Mouse (Mus musculus) cerebellum, postnatal 14 days (tissue): ENCODE measurements around the gene Arhgap31.
"Not testable (repeated sequence)": the region's sequence is repeated elsewhere in the genome, so short reads cannot be mapped to it uniquely, and the experiment has no call there.

Source experiments
- DNase-seq, 2 experiments: peaks; one replicate each; pipeline ENCODE4 v3.0.0; 2021; ENCODE audit warnings: mixed read lengths in 2 of 2

Gene Arhgap31

DNA sequence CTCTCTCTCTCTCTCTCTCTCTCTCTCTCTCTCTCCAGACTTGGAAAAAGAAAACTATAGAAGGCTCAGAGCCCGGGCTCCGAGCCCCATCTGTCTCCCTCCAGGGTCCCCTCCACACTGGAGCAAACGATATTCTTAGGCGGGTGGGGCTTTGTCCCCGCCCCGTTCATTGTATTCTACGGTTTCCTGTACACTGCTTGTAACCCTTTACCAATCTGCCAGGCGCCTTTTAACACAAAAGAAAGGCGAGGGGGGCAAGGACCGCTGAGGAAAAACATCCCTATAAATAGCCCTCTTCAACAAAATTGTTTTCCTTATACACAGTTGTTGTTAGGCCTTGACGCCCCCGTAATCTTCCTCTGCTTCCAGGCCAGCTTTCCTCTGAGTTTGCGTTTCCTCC, 11.9 kb upstream of the Arhgap31 start:
- DNase-seq, result no peak

DNA sequence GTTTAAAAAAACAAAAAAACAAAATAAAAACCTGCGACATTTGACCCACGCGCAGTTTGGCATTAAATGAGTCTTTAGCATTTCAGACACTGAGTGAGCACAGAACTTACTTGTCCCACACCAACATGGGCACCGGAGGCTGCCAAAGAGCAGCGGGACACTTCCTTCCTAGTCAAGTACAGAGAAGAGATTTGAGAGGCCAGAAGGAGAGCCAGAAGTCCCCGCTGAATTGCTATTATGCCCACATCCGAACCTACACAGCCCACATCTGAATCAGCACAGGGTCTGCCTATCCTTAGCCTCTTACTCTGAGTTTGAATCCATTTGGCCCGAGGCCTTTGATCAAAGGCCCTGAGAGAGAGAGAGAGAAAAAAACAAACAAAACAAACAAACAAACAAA, 11.2 kb upstream of the Arhgap31 start:
- peak; percentile 36 to 42 for DNase-seq

DNA sequence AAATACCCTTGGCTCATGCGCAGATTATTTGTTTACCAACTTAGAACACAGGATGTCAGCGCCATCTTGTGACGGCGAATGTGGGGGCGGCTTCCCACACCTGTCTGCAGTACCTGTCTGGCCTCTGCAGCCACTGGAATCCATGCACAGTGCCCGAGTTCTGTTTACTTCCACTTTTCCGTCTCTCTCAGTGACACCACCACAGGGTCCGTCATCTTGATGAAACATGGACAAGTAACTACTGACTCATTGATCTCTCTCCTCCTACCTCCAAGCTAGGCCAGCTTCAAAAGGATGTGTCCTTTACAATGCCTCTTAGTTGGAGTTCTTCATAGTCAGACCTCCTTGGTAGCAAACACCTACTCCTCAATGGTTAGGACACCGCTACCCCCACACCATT, 8.3 kb upstream of the Arhgap31 start:
- no peak for DNase-seq

DNA sequence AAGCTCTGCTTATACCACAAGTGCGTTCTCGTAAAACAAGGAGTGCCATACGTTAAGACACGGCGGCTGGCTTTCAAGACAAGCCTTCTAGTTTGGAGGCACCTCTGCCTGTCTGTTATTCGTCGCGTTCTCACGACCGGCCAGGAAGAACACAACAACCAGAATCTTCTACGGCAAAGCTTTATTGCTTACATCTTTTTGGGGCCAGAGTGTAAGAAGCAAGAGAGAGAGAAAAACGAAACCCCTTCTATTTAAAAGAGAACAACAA, 1.1 kb upstream of the Arhgap31 start:
- DNase-seq, result not testable (repeated sequence)

DNA sequence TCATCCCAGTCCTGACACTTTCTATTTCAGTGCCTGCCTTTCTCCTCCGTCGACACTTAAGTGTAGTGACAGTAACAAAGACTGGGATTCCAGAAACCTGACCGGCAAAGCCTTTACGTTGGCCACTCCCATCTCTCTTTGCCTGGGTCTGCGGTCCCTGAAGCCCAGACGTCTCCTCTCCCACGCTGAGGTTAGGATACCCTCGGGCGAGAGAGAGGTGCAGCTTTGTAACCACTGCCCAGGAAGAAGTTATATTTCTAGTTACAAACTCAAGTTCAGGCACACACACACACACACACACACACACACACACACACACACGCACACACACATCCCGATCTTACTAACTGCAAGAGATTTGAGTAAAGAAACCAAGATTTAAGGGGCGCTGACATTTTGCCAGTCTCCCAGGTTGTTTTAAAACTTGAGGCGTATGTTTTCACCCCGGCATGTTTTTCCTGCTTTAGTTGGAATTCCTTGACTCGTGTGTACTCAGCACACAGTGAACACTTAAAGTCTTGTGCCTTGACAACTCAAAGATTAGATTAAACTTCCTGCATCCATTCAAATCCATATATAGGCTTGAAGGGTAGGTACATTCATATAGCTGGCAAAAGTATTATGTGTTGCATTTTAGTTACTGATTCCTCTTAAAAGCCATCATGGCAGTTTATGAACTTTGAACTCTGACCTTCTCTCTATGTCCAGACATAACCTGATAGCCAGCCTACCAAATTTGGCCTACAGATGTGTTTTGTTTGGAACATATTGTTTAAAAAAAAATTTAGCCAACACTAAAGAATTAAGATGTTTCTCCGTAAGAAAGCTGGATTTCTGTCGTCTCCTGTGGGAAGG, 557 bp upstream of the Arhgap31 start:
- DNase-seq, result no peak

DNA sequence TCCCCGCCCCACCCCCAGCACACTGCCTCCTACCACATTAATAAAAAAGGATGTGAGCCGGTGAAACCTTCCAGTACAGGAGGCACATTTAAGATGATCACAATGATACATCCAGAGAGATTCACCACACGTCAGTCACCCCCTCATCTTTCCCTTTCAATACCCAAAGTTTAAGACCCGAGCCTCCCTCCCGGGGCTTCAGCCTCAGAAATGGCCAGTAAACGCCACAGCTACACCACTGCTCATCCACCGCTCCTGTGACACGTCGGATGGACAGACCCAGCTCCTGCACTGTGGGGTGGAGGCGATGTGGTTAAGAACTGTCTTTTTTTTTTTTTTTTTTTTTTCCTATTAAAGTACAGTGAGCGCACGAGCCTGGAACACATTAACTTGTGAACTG, 969 bp downstream of the Arhgap31 start:
- DNase-seq, result no peak

DNA sequence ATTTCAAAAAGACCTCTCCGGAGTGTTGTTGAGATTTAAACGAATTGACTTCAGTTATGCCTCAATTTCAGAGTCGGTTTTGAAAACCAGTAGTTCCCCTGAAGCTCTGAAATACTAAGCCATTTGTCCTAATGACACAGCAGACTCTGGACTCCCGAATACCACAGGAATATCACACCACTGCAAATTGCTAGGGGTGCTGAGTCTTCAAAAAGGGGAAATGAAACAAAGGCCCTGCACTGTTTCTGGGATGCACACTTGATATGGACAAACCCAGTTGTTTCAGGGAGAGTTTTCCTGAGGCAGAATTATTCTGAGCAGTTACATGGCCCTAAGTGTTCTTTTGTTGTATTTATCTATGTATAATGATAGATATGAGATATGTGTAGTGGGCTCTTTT, 1.8 kb downstream of the Arhgap31 start:
- DNase-seq, result no peak

DNA sequence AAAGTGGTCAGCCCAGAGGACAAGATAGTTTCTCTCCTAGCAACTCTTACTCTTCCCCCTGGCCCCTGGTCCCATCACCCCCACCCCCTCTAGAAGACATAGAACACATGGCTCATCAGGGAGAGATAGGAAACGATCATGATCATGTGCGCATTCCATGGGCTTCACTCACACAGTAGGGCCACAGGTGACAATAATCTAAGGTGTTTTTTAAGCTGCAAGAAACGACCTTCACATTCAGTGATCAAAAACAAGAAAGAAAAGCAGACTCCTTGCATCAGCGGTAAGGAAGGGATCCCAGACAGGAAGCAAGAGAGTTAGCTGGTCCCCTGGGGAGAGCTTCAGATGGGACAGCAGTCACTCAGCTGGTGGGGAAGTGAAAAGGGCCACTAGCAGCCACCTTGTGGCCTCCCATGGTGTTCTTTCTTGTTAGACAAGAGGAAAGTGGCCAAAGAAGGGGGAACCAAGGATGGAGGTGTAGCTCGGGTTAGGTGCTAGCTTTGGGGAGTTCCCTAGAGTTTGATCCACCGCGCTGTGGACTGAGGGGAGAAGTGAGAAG, 4.0 kb downstream of the Arhgap31 start:
- DNase-seq, result no peak

DNA sequence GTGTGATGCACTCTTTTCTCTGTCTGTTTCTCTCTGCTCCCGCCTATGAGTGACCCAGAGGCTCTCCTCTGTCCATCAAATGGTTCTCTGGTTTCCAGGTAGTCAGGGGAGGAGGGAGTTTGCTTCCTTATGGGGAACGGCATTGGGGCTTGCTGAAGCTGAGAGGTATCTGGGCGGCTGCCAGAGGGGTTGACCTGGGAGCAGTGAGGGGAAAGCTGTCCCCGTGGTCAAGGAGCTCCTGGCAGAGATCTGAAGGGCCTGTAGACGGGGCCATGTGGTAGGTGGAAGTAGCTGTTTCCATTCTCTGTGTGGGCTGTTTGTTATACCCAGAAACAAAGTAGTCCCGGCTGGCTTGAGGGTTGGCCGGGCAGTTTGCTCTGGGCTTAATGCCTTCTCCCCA, 6.3 kb downstream of the Arhgap31 start:
- DNase-seq, result no peak

DNA sequence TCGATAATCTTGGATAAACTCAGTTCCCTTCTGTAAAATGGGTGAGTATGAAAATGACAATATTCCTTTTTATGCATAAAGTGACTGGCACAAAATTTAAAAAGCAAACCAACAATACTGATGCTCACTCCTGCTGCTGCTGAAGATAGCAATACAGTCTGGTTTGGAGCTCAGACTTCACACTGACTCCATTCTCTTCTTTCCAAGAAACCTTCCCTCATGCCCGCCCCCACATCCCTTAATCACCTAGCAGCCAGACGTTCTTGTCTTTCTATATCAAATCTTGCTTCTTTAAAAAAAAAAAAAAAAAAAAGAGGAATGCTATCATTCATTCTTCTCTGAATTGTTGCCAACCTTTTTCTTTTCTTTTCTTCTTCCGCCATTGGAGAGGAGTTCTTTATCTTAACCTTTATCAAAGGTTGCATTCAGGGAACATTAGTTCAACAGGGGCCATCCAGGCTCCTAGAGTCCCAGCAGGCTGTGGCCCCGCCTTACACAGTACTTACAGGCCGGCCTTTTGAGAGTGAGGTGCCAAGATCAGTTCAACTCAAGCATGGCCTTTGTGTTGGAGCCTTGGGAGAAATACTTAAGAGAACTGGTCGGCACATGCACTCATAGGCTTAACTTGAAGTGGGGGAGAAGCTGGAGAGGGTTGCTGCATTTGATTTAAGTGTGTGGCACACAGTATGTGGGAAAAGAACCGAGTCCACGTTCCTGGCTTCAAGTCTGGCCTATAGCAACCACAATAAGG, 7.4 kb downstream of the Arhgap31 start:
- no peak for DNase-seq

DNA sequence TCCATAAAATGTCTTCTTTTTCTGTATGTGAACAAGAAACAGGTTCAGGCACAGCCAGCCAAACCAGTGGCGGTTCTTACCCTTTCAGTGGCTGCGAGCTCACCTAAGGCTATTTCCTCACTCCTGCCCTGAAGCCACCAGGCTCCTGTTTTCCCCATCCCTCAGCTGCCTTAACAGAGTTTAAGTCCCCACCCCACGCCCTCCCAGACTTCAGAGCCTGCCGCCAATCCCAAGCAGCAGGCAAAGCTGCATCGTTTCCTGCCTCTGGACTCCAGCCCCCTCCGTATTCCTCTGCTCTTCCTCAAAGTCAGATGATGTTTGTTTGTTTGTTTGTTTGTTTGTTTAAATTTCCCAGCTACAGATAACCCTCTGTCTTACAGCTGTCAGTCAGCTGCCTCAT, 9.6 kb downstream of the Arhgap31 start:
- no peak for DNase-seq

DNA sequence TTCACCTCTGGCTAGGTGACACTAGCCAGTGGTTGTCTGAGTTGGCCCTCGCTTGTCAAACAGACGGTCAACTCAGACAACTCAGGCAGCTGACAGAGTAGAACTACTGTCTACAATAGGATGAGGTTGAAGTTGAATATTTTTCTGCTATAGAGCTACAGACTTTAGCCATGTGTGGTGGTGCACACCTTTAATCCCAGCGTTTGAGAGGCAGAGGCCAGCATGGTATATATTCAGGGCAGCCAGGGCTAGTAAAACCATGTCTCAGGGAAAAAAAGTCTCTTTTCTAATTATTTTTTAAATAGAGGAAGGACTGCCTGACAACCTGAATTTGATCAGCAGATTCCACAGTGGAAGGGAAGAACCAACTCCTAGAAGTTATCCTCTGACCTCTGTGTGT, 10.8 kb downstream of the Arhgap31 start:
- DNase-seq, result no peak

DNA sequence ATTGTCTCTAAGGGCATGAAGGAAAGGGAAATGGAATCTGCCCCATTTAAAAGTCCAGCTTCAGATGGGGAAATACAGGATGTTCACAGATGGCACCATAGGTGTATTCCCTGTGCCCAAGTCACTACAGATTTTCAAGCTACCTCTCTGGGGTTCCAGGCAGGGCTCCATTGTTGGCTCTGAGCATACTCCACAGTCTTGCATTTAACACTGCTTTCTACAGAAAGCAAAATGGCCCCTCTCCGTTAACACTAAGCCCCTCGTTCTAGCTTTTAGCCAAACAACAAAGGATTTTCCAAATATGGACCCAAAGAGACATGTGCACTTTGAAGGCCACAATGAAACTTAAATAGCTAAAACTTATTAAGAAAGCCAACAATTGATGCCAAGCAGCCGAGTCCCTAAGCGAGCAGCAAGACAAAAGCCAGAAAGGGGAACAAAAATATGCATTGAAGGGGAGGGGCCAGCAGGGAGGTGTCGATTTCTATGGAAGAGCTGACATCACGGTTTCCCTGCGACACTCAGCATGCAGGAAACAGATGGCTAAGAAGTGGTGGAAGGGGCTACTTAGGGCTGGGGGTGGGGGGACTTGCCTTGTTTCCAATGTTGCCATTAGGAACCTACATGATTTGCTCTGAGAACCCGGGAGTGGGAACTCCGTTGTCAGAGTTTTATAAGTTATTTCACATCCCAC, 11.4 kb downstream of the Arhgap31 start:
- no peak for DNase-seq

DNA sequence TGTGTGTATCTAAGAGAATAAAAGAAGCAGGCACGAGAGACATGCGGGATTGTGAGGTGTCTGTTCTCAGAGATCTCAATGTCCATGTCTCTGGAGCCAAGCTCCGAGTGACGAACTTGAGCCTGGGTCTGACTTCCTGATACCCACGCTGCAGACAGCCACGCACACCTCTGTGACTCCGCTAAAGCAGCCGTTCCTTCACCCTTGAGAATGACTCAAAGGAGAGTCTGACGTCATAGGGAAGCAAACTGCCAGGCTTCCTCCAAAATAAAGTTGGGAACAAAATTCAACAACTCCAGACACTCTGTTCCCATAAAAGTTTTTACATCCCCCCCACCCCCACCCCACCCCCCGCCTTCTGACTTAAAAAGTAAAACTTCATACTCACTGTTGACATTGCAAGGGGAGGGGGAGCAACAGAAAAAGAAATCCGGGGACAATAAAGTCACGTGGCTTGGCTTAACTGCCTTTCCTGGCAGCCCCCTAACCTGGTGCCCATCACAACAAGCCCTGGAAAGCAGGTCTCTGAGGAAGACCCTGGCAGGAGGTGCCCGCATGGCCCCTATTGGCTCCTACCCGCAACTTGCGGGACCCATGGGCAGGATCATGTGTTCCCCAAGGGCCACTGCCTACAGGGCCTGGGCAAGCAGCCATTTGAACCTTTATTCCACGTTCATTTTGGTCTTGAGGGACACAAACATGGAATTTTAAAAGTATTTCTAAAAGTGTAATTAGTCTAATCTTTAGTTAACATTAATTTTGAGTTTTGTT, 12.5 kb downstream of the Arhgap31 start:
- DNase-seq, result no peak

DNA sequence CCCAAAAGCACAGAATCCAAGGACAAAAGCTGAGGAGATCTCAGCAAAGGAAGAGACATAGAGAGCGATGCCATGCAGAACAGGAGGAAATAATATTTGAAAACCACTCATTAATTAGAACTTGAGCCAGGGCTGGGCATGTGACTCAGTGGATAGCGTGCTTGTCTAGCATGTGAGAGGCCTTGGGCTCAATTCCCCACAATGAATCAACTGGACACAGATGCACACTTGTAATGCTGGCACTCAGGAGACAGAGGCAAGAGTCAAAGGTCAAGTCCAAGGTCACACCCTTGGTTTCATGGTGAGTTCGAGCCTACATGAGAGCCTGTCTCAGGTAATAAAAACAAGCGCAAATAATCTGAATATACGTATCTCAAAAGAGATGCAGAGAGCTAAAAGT, 15.5 kb downstream of the Arhgap31 start:
- DNase-seq, result no peak

DNA sequence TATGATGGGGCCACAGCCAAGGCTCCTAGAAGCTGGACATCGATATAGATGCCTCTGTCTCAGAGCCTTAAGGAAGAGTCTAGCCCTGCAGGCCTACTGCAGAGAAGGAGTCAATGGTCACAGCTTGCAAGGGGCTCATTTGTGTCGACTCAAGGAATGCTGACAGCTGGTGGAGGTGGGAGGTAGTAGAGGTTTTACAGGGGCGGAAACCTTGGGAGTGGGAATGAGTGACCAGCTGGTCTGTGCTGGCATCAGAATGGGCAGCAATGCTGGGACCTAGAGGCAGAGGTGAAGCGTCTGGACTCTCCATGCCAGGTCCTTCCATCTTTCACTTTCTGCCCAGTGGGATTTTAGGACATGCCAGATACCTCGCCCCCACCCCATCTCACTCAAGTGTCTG, 17.5 kb downstream of the Arhgap31 start:
- no peak for DNase-seq

DNA sequence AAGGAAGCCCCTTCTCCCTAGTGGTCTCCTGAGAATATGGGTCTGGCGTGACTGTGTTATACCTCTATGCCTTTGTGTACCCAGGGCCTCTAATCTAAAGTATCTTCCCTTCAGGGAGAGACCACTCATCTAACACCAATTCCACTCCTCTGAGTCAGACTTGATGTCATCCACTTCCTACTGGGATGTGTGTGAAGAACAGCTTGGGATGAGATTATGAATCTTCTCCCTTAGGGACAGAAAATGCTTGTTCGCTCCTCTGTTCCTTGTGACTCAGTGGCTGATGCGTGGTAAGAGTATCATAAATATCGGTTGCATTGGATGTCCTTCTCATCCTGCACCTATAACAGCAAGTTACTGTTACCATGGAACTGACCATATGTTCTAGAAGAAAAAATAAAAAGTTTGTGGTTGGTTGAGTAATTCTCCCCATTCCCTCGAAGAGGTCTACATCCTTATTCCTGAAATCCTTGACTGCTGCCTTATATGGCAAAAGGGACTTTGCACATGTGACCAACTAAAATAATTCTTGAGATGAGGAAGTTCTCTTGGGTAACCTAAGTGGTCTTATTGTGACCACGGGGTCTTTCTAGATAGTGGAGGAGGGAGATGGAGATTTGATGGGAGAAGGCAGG, 18.1 kb downstream of the Arhgap31 start:
- no peak for DNase-seq

DNA sequence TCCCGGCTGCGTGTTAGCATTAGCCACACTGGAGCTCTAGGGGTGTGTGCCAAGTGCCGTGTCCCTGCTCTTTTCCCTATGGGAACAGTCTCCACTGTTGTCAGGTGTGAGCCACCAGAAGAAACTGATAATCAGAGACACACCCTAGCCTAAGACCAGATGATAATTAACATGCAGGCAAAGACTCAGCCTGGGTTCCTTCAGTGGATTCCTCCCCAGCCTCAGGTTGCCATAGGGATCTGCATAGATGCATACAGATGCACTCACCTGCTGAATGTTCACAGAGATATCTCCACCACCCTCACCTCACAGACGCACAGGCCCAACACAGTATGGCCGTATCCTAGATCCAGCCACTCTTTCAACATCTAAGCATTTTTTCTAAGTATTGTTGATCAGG, 22.6 kb downstream of the Arhgap31 start:
- no peak for DNase-seq

DNA sequence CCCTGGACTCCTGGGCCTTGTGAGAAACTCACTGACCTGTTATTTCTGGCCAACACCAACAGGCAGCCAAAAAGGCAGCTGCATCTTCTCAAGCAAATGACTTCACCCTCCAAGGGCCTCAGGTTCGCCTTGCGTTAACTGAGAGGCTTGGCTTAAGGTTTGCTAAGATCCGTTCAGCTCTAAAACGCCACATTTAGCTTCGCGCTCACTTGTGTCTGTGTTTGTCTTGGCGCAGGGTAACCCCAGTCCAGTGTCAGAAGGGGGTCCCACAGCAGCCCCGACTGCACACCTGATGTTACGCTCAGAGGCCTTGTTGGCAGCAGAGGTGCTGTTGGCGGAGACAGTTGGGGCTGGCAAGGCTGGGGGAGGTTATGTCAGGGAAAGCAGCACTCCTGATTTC, 23.3 kb downstream of the Arhgap31 start:
- no peak for DNase-seq

DNA sequence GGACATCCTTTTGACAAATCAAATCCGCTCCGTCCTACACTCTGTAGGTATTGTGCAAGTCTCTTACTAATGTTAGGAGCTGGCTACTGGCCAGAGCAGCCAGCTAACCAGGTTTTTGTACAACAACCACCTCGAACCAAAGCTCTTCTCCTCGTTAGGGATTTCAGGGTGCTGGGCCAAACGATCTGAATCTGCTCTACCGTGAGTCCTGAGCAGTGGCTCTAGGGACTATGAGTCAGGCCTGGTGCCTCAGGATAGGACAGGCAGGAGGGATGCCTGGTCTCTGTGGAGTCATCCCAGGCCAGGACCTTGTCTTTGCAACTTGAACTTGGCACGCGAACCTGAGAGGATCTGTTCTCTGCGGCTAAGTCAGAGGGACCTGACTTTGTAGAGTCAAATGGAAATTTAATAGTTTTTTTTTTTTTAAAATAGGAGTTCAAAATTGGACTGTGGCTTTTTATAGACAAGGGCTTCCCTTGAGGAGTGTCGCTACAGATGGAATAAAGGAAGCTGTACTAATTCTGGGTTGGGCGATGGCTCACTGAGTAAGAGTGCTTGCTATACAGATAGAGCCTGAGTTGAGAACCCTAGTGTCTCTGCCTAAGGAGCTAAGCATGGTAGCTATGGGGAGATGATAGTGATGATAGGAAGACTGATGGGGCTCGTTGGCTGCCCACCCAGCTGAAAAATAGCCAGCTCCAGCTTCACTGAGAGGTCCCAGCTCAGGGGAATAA, 24.4 kb downstream of the Arhgap31 start:
- DNase-seq, result no peak

DNA sequence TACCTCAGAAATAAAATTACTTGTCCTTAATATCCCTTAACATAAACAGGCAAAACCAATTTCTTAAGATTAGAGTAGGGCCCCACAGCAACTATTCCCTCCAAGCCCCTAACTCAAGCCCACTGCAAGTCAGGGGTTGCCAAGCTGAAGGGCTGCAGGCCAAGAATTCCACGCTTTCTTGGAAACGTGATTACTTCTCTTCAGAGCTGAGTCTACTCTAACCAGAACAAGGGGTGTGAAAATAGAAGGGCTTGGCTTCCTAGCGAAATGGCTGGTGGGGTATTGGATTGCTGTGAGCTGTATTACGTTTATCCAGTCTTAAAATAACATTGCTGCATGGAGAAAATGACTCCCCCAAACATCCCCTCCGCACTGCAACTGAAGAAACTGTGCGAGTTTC, 25.4 kb downstream of the Arhgap31 start:
- DNase-seq, result no peak

DNA sequence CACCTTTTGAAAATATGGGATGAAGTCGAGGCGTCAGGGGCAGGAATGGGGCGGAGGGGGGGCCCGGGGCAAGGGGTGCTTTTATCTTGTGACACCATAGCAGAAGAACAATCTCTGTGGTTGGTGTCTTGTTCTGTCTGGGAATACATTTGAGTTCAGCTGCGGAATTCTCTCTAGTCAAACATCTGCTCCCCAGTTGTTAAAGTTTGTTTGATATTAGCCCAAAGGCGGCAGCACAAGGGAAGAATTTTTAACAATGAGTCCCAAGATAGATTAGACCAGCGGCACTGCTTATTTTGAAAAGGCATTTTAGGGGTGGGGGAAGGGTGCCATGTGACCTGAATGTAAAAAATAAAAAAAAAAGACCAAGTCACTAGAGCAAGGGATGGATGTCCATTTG, 30.0 kb downstream of the Arhgap31 start:
- DNase-seq, result no peak
